Mouse (Mus musculus): ENCODE measurements around the gene Snrpd2. TPM values are rescaled to one million over a fixed set of nuclear protein-coding genes. Genes with fewer than 3 reads are reported as not detected.

Gene Snrpd2
- total RNA-seq (2023) = 10 to 100 TPM; 91.4 to 93.7 TPM

DNA sequence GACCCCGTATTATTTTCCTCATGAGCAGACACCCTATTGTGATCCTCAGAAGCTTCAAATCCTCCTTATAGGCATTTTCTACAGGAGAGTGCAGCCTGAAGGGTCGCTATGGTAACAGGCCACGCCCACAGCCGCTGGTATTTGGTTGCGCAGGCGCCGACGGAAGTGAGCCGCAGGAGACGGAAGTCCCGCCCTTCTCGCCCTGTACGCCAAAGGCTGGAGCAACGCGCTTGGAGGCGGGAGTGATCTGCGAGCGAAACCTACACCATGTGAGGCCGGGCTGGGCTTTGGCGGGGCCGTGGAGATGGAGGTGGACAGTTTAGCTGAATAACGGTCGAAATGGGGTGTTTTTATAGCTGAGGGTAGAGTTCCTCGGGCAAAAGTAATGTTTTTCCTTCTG lies at the start of gene Snrpd2:
TSS of gene Snrpd2 (plus strand) at position 97 of the 400 bp plus-strand sequence.

DNA sequence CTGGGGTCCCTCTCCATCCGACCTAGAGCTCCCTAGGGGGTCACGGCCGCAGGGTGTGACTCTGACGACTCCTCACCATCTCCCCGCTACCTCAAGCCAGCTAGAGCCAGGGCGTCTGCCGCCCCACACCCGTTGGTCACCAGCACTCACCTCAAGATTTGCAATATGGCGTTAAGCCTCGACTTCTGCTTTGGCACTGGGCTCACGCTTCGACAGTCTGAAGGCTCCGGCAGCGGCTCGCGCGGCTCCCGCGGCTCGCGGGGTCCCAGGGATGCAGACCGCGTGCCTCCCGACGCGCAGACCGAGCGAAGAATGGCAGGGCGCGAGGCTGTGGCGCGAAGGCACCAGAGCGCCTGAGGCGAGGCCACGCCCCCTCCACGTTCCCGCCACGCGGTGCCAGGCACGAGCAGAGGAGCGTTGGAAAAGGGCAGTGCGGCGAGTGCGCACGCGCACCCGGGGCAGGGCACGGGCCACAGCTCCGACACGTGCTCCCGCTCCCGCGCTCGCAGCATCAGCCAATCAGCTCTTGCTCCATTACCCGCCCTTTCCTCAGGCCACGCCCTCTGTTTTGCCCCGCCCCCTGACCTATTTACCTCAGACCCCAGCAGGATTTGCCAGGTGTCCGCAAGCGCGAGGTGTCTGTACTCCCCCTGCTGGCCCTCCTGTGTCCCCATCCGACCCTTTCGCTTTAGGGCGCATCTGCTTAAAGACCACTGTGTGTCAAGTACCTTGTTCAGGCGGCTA lies 31.3 kb upstream of the Snrpd2 start, which contains the start of gene Gm4969:
TSS of gene Gm4969 (minus strand) at position 341 of the 744 bp plus-strand sequence.

DNA sequence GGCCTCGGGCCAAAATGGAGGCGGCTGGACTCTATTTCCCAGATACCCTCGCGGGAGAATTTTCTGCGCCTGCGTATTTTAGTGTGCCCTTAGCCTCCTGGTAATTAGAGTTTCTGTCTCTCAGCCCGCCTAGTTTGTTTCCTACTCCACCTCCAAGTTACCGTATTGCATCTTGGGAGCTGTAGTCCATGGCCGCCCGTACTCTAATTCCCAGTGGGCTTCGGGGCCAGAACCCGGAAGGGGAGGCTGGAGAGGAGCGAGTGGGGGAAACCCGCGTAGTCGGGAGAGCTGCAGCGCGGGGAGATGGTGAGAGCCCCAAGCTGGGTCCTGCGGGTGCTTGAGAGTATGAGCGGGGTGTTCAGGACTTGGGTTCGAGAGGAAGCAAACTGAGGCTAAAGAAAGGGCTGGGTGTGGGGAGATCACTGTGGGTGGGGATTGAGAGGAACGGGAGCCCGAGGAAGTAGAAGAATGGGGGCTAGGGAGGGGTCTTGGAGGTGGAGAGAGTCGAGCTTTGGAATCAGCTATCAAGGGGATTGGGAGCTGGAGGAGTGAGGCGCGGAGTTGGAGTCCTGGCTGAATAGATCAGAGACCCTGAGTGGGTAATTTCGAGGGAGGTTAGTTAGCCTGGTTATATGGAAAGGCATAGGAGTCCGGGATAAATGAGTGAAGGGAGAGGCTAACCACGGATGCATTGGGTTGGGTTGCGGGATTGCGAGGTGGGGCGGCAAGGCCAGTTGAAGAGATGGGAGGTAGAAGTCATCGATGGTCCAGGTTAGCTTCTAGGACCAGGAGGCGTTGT lies 29.7 kb upstream of the Snrpd2 start, which contains the start of gene Fbxo46:
TSS of gene Fbxo46 (plus strand) at position 229 of the 799 bp plus-strand sequence.

DNA sequence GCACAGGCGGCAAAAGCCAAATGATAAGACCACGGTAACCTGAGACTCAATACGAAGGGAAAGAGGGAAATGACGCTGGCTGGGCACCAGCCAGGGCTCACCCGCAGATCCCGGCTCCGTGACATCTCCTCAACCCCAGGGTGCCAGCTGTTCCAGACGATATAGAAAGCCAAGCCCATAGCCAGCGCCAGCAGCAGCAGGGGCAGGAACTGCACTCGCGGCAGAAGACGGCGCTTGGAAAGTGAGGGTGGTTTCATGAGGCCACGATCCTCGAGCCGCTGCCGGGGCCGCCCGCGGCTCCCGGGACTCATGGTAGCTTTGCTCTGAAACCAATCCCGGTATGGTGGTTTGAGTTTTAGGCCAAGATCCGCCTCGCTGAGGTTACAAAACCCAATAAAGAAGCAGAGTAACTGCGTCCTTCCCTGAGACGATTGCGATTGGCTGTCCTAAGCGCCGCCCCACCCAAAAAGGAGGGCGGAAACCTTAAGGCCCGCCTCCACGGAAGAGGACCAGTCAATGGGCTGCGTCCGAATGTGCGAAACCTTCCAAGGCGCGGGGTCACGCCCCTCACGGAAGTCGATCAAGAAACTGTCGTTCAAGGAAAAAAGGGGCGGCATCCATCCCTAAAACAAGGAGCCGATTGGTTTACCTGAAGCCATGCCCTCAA lies 514 bp upstream of the Snrpd2 start, which contains the start of gene Qpctl:
TSS of gene Qpctl (minus strand) at position 417 of the 667 bp plus-strand sequence.

DNA sequence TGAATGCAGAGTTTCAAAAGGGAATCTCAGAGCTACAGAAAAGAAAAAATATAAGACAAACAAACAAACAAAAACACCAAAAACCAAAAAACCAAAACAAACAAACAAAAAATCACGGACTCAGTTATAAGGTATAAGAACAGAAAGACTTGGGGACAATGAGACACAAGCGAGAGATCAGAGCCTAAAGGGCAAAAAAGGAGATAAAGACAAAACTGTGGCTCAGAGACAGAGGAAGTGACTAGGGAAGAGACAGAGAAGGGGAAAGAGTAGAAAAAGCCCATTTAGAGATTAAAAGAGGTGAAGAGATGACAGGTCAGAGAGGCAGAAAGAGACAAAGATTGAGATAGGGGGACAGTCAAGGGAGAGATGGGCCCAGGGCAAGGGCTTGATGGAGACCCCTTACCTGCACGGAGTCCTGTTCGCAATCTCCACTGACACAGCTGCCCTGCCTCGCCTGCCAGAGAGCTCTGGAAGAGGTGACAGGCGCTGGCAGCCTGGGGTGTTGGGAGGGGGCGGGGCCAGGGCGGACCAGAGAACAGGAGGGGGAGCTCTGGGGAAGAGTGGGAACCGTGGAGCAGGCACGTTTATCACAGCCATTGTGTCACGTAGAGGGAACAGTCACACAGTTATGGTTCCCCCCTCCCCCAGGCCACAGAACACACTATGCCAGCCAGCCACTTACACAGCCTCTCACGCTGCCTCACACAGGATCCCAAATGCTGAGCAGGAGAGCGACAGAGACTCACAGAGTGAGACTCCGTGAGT lies 16.3 kb downstream of the Snrpd2 start, which contains the start of gene Gipr:
TSS of gene Gipr (minus strand) at position 472 of the 768 bp plus-strand sequence.

DNA sequence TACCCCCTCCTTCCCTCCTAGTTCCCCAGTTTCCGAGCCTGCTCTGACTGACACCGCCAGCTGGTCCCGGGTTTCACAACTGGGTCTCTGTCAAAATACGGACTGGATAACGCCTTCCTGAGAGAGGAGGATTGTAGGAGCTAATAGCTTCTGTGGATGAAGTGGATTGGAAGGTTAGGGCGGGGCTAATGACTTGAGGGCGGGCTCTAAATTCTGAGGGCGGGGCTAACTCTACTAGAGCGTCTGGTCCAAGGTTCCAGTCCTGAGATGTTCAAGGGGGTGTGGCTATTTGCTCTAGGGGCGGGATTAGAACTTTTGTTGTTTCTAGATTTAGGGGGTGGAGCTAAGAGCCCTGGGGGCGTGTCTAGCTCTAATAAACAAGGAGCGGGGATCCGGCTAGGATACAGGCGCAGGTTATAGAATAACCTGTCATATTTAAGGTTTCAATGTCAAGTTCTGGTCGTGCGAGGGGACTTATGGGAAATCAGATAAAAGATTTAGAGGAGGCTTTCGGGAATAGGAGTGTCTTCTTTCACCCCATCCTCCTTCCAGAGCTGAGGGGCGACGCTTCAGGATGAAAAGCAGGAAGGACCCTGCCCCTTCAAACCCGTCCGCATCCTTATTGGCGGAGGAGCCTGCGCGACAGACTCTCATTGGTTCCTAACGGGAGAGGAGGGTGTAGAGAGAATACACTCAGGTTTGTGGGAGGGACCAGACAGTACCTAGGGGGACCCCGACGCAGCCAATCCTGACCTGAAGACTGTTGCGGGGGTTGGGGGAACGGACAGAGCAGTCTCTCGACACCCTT lies 26.4 kb downstream of the Snrpd2 start, which contains the start of gene Eml2:
TSS of gene Eml2 (plus strand) at position 714 of the 808 bp plus-strand sequence.

Other genes starting within 250 kb of the Snrpd2 start
- gene Ccdc61, start 239.3 kb upstream of the Snrpd2 start, total RNA-seq (2023) = 10 to 100 TPM; 19.0 to 30.0 TPM
- not detected for gene Nova2, start 223.8 kb upstream of the Snrpd2 start, total RNA-seq (2023)
- not detected for gene Nanos2, start 162.3 kb upstream of the Snrpd2 start, total RNA-seq (2023)
- 1 to 10 TPM; 1.0 to 1.6 TPM for gene Mypop, start 158.5 kb upstream of the Snrpd2 start, total RNA-seq (2023)
- gene Irf2bp1, start 145.7 kb upstream of the Snrpd2 start, total RNA-seq (2023) = 10 to 100 TPM; 33.2 to 36.6 TPM
- not detected for gene Foxa3, start 126.2 kb upstream of the Snrpd2 start, total RNA-seq (2023)
- 100 to 1,000 TPM; 112 to 115 TPM for gene Sympk, start 125.3 kb upstream of the Snrpd2 start, total RNA-seq (2023)
- gene Rsph6a, start 95.0 kb upstream of the Snrpd2 start, total RNA-seq (2023) = under 1 TPM; 0.47 to 0.70 TPM
- gene Dmwd, start 73.5 kb upstream of the Snrpd2 start, total RNA-seq (2023) = 1 to 10 TPM; 1.2 TPM
- gene Dmpk, start 65.9 kb upstream of the Snrpd2 start, total RNA-seq (2023) = 1 to 10 TPM in 1 of 2 experiments, under 1 TPM in 1; 0.83 to 2.7 TPM
- under 1 TPM; 0.58 to 0.74 TPM for gene Six5, start 55.1 kb upstream of the Snrpd2 start, total RNA-seq (2023)
- gene Gm4969, start 31.4 kb upstream of the Snrpd2 start, total RNA-seq (2023) = not detected
- 10 to 100 TPM; 25.7 to 28.5 TPM for gene Fbxo46, start 29.9 kb upstream of the Snrpd2 start, total RNA-seq (2023)
- gene Qpctl, start 431 bp upstream of the Snrpd2 start, total RNA-seq (2023) = 10 to 100 TPM; 11.9 to 14.8 TPM
- gene Gipr, start 16.4 kb downstream of the Snrpd2 start, total RNA-seq (2023) = not detected
- 10 to 100 TPM; 15.3 to 17.8 TPM for gene Eml2, start 26.7 kb downstream of the Snrpd2 start, total RNA-seq (2023)
- not detected for gene Gpr4, start 62.8 kb downstream of the Snrpd2 start, total RNA-seq (2023)
- 10 to 100 TPM; 45.0 to 46.4 TPM for gene Opa3, start 78.6 kb downstream of the Snrpd2 start, total RNA-seq (2023)
- gene Vasp, start 122.1 kb downstream of the Snrpd2 start, total RNA-seq (2023) = 100 to 1,000 TPM; 335 to 340 TPM
- 1 to 10 TPM in 1 of 2 experiments, under 1 TPM in 1; 0.44 to 1.2 TPM for gene Ppm1n, start 130.3 kb downstream of the Snrpd2 start, total RNA-seq (2023)
- gene Rtn2, start 132.9 kb downstream of the Snrpd2 start, total RNA-seq (2023) = not detected
- 100 to 1,000 TPM in 1 of 2 experiments, 10 to 100 TPM in 1; 90.5 to 127 TPM for gene Fosb, start 160.3 kb downstream of the Snrpd2 start, total RNA-seq (2023)
- 10 to 100 TPM; 66.3 to 78.5 TPM for gene Ercc1, start 195.1 kb downstream of the Snrpd2 start, total RNA-seq (2023)
- gene Cd3eap, start 209.8 kb downstream of the Snrpd2 start, total RNA-seq (2023) = 10 to 100 TPM; 13.1 to 14.6 TPM
- 1 to 10 TPM; 1.1 to 1.6 TPM for gene Ppp1r13l, start 210.0 kb downstream of the Snrpd2 start, total RNA-seq (2023)
- gene Ercc2, start 232.3 kb downstream of the Snrpd2 start, total RNA-seq (2023) = 10 to 100 TPM; 75.2 to 85.1 TPM